Mouse (Mus musculus) cerebellum, adult 11 months (tissue): ENCODE measurements around the gene Cdc42bpg.

Source experiments
- DNase-seq: peaks from one replicate; pipeline ENCODE4 v3.0.0; 2022

Gene Cdc42bpg

DNA sequence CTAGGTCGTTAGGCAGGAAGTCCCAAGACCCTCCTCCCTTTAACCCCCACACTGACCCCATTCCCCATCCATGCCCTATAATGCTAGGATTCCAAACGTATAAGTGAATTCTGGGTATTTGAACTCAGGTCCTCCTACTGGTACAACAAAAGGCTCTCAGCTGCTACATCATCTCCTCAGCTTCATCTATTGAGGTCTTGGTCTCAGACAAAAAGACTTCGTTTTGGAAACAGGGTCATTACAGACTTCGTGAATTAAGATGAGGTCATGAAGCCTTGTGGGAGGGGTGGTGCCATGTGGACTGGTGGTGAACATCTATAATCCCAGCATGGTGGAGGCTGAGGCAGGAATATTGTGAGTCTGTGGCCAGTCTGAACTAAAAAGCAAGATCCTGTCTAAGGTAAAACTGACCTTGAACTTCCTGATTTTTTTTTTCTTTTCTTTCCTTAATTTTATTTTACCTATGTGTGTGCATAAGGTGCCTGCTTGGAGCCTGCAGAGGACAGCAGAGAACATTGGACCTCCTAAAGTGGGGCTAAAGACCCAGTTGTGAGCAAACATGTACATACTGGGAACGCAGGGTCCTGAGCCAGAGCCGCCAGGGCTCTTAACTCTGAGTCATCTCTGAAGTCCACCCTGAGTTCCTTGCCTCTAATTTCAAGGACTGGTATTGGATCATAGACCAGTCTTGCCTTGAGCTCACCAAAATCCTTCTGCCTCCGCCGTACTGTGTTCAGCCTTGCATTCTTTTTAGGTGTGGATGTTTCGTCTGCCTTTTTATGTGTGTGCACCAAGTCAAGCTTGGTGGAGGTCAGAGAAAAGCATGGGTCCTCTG lies 27.7 kb downstream of the Cdc42bpg start:
- DNase-seq = no peak

DNA sequence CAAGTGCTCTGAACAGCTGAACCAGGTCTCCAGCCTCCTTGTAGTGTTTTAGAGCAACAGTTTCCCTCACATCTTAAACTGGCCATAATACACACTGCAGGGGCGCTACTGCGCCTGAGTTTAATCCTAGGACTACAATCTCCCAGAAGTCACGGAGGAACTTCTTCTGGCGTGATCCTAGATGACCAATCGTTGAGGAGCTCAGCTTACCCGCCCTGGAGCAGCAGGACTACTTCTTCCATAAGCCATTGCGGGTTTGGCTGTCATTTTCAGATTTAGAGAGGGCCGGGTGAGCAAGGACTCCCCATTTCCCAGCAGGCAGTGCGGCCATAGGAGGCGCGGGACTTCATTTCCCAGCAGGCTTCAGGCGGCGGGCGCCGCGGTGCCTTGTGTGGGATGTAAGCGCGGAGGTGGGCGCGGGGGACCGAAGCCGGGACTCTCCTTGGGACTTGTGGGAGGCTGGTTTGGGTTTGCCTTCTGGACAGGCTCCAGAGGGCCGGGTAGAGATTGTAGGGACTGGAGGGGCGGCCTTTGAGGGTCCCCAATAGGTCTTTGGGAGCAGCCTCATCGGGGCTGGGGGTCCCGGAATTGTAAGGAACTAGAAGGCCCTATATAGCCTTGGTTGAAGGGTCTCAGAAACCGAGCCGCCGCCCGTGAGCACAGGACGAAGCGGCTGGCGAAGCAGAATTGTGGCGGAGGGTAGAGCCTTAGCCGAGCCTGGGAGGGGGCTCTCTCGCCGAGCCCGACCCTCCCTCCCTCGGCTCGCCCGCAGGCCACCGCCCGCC lies 28.6 kb downstream of the Cdc42bpg start, which contains the start of gene Men1:
TSS of gene Men1 (plus strand) at position 307 of the 785 bp plus-strand sequence.
- peak; percentile 91 for DNase-seq

DNA sequence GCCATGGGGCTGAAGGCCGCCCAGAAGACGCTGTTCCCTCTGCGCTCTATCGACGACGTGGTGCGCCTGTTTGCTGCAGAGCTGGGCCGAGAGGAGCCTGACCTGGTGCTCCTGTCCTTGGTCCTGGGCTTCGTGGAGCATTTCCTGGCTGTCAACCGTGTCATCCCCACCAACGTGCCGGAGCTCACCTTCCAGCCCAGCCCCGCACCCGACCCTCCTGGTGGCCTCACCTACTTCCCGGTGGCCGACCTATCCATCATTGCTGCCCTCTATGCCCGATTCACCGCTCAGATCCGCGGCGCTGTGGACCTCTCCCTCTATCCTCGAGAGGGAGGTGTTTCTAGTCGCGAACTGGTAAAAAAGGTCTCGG lies 29.2 kb downstream of the Cdc42bpg start:
- DNase-seq = no peak

DNA sequence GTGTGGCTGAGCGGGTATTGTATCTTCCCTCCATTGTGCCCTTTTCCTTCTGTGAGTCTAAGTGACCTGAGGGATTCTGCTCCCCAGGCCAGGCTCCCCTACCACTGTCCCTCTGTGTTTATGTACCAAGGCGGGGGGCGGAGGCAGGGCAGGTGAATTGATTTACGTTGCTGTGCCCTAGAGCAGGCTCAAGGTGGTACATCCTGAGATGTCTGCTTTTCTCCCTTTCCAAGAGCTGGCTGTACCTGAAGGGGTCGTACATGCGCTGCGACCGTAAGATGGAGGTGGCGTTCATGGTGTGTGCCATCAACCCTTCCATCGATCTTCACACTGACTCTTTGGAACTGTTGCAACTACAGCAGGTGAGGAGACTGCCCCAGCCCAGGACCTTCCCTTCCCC lies 30.7 kb downstream of the Cdc42bpg start:
- no peak for DNase-seq

DNA sequence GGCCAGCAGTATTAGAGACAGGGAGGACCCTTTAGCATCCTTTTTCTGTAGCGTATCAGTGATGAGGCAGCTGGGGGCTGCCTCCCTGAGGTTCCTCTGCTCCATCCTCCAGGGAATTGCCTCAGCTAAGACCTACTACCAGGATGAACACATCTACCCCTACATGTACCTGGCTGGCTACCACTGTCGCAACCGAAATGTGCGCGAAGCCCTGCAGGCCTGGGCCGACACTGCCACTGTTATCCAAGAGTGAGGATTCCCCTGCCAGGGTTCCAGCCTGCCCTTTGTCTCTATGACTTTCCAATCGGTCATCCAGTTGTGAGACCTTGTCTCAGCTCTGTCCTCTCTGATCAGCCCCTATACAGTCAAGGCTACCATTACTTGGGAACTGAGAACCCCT lies 31.9 kb downstream of the Cdc42bpg start:
- DNase-seq = no peak

DNA sequence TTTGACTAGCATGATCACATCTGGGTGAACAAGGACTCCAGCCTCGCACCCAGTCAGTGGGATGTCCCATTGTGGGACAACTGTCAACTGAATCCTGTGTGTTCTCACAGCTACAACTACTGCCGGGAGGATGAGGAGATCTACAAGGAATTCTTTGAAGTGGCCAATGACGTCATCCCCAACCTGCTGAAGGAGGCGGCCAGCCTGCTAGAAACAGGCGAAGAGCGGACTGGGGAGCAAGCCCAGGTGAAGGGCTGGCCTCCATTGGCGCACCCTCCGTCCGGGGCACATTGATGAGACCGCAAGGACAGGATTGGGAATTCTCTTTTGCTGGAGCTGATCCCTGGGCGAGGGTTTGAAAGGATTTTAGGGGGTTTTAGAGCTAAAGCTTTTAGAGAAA lies 32.5 kb downstream of the Cdc42bpg start:
- DNase-seq = no peak

DNA sequence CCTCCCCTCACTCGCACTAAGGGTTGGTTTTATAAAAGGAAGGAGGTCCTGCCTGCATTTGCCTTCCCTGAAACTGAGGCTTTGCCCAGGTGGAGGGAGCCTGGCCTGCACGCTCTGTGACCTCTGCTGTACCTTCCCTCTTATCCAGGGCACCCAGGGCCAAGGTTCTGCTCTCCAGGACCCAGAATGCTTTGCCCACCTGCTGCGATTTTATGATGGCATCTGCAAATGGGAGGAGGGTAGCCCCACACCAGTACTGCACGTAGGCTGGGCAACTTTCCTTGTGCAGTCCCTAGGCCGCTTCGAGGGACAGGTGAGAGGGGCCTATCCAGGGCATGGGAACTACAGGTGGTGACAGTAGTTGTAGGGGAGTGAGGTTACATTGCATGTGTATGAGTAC lies 32.9 kb downstream of the Cdc42bpg start:
- DNase-seq = no peak

DNA sequence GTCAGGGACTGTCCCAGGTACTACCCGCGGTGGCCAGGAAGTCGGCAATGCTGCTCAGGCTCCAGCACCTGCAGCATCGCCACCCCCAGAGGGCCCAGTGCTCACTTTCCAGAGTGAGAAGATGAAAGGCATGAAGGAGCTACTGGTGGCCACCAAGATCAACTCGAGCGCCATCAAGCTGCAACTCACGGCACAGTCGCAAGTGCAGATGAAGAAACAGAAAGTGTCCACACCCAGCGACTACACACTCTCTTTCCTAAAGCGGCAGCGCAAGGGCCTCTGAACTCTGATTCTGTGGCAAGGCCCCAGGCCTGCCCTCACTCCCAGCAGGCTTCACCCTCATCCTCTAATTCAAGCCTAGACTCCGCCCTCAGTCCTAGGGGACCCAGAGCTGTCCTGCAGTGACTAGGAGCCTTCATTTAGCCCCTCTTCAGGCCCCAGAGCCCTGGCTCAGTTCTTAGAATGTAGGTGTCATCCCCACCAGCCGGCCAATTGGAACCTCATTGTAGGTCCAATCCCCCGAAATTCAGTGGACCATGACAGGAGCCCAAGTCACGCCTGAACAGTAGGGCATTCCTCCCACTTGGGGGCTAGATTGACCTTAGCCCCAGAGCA lies 33.7 kb downstream of the Cdc42bpg start:
- DNase-seq = no peak

DNA sequence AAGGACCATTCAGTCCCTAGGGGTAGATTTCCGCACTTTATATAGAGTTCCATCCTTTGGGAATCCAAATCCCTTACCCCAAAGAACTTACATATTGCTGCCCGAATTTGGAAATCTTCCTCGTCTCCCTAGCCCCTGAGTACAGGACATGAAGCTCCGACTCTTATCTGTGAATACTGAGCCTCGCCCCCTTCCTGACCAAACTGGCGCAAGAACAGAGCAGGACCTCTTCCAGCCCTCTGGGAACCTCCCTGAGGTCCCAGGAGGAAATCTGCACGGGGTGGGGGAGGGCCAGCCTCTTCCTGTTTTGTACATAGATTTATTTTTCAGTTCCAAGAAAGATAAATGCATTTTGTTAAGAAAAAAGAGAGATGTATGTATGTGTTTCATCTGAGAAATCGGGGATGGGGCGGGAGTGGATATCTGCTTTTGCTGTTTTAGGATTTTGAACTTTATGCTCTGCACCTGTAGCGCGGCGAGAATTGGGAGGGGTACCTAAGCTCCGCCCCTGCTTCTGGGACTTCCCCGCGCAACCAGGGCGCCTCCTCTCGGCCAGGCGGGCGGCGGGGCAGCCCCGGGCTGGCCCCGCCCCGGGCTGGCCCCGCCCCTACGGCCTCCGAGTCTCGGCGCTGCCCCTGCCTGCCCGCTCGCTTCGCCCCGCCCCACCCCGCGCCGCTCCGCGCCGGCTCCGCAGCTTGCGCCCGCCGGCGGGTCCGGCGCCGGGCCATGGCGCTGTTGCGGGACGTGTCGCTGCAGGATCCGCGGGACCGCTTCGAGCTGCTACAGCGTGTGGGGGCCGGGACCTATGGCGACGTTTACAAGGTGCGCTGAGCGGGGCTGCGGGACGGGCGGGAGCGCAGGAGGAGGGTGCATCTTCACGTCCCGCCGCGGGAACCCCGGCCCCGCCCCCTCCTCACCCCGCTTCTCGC lies 34.5 kb downstream of the Cdc42bpg start, which contains the start of gene Map4k2:
TSS of gene Map4k2 (plus strand) at position 612 of the 929 bp plus-strand sequence.
- DNase-seq = peak; percentile 80

DNA sequence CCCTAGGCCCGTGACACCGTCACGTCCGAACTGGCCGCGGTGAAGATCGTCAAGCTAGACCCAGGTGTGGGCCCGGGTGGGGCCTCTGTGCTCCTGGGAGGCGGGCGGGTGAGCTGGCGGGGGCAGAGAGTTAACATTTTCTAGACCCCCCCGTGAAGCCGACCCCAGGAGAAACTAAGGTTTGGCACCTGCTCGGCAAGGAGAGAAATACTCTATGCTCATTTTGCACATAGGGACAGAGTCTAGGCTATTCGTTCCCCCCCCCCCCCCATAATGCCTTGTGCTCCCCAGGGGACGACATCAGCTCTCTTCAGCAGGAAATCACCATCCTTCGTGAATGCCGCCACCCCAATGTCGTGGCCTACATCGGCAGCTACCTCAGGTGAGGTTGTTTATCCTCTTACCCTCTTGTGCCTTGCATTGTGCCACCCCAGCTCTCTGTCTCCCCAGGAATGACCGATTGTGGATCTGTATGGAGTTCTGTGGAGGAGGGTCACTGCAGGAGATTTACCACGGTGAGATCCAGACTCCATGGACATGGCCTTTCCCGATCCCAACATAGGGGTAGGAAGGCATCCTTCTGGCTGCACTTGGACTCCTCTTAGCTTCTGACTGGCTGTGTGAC lies 35.3 kb downstream of the Cdc42bpg start:
- DNase-seq = no peak

DNA sequence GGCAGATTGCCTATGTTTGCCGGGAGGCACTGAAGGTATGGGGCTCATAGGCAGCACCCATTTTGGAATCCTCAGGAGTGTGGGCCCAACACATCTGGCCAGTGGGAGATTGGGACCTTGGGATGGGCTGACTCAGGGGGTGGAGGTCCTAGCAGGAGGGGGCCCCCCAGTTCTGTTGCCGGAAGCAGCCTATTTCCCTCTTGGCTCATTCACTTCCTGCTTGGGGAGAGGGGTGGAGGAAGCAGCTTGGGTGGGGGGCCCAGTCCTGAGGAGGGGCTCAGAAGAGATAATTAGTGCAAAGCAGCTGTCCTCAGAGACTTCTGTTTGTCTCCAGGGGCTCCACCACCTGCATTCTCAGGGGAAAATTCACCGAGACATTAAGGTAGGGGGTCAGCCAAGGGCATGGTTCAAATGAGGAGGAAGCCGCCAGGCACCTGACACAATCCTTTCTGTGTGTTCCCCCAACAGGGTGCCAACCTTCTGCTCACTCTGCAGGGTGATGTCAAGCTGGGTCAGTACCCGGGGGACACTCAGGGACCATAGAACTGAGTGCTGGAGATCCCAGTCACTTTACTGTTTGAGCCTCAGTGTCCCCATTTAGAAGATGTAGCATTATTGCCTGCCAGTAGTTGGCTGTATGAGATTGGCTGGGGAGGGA lies 36.1 kb downstream of the Cdc42bpg start:
- no peak for DNase-seq

DNA sequence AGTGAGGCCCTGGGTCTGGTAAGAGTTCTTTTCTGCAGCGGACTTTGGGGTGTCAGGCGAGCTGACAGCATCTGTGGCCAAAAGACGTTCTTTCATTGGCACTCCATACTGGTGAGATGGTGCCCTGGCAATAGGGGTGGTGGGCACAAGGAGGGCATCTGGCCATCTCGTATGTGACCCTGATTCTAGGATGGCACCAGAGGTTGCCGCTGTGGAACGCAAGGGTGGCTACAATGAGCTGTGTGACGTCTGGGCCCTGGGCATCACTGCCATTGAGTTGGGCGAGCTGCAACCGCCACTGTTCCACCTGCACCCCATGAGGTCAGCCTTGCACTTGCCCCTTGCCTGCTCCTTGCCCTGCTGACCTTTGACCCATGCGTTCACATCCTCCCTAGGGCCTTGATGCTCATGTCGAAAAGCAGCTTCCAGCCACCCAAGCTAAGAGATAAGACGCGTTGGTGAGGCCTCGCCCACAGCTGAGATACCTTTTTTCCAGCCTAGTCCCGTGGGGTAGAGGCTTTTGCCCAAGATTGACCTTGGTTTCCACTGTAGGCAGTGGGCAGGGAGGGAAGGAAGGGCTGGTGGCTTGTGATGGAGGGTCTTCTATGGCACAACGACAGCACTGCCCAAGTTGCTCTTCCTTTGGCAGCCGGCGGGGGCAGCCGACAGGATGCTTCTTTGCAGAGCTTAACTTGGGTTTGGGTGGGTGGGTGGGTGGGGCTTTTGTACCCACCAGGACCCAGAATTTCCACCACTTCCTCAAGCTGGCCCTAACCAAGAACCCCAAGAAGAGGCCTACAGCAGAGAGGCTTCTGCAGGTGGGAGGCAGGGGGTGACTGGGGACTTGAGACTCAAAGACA lies 37.0 kb downstream of the Cdc42bpg start:
- no peak for DNase-seq

DNA sequence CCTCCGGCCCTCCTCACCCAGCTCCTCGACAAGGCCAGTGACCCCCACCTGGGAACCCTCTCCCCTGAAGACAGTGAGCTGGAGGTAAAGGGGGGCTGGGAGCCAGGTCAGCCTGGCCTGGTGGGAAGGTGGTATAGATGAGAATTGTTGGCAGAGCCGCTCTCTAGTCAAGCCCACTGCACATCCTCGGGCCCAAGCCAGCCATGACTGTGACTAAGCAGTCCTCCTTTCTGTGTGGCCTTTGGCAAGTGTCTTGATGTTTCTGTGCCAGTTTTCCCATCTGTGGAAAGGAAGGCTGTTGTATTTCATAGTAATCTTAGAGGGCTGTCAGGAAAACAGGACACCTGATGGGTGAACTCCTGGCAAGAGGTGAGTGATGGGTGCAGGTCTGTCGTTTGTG lies 37.7 kb downstream of the Cdc42bpg start:
- no peak for DNase-seq

DNA sequence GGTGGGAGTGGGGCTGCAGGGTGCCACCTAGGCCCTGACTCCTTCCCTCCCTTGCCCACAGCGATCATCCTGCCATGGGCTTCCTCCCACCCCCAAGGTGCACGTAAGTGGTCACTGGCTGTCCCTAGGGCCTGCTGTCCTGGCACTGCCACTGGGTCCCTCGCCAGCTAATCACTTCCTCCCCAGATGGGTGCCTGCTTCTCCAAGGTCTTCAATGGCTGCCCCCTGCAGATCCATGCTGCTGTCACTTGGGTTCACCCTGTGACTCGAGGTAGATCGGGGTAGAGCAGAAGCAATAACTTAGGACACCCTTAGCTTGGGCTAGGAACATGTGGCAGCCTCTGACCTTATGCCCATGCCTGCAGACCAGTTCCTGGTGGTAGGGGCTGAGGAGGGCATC lies 39.8 kb downstream of the Cdc42bpg start:
- DNase-seq = no peak

DNA sequence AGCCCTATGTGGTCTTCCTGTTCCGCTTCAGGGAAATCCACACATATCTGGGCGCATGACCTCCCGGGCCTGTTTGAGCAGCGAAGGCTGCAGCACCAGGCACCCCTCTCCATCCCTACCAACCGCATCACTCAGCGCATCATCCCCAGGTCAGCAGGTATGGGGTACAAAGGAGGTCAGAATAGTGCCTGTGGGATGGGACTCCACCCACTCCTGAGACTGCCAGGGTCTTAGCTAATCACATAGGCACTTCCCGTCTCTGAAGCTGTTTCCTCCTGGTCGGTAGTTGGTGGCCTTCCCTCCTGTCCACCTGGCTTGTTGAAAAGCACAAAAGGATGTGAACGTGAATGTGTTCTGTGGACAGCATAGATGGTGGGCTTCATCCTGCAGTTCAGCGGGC lies 40.4 kb downstream of the Cdc42bpg start:
- no peak for DNase-seq

DNA sequence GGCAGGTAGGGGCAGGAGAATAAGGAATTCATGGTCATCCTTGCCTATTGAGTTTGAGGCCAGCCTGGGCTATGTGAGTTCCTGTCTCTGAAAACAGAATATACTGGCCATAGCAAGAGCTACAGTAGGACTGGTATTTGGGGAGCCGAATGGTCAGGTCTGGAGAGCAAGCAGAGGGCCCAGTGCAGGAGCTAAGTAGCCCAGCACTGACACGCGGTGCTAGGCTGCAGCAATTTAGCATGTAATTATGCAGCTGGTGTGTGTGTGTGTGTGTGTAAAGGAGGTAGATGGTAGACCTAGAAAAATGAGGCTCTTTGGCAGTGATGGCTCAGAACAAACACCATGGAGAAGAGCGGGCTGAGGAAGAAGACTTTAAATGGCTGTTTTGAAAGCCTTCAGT lies 41.4 kb downstream of the Cdc42bpg start:
- DNase-seq = no peak

DNA sequence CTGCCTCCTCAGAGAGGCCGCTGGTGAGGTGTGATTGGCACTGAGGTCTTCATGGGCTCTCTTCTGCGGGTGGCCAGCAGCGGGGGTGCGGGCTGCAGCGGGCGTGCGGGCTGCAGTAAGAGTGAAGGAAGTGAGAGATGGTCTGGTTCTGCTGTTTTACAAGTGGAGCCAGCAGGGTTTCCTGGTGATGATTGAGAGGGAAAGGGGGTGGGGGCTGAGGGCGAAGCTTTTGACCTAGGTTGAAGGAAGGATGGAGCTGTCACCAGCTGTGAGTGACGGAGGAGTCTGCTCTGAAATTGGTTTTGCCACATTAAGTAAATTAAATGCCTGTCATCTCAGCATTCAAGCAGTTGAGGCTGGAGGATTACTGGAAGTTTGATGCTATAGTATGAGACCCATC lies 42.5 kb downstream of the Cdc42bpg start:
- no peak for DNase-seq

DNA sequence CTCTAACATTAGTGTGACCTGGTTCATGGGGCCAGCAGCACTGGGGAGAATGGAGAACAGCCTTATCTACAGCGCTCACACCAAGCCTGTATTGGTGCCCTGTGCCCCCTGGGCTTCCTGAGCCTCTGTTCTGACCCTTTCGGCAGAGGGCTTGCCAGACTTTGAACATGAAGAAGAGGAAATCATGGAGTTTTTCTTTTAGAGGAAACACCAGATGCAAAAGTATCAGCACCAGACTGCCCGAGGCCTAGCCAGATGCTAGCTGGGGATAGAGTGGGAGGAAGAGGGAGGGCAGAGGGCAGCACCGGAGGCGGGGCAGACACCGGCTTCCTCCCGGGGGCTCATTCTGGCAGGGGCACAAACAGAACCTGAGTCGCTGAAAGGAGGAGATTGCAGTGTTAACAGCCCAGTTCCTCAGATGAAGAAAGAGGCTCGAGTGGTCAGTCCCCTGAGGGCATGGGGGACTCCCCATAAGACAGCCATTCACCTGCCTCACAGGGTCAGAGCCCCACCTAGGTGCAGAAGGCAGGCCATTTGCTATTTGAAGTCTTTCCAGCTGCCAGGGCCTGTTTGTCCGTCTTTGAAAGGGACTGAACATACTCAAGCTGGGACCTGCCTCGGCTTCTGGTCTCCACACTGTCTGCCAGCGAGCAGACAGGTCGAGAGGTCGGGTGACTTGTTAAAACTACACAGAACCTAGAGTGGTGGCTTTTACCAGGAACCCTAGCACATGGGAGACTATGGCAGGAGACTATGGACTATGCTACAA lies 43.1 kb downstream of the Cdc42bpg start:
- no peak for DNase-seq

DNA sequence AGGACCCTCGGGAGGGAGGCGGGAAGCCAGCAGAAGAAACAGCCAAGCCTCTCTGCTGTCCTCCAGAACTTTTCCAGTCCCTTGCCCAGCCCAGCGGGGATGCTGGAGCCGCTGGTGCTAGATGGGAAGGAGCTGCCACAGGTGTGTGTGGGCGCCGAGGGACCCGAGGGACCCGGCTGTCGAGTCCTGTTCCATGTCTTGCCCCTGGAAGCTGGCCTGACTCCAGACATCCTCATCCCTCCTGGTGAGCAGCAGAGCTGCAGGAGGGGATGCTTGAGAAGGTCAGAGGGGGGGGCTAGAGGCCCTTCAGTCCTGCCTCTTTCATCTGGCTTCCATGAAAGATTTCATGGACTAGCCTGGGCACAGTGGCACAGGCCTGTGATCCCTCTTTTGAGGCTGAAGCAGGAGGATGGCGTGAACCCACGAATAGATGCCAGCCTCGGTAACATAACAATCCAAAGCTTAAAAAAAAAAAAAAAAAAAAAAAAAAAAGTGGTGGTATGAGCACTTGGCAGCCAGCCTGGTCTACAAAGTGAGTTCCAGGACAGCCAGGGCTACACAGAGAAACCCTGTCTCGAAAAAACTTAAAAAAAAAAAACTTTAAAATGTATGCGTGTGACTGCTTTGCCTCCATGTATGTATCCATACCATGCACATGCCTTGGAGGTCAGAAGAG lies 45.3 kb downstream of the Cdc42bpg start:
- no peak for DNase-seq
